Mouse (Mus musculus): ENCODE data around the gene Slc35f4. TPM values are rescaled to one million over a fixed set of nuclear protein-coding genes. Genes with fewer than 3 reads are reported as not detected.

Gene Slc35f4
- polyA plus RNA-seq, 1 experiment from 2014 or later, result not detected

GRCm38 (mm10) chr14:49311091-49311492 is 214.8 kb downstream of the Slc35f4 start:
- no peak overlapping the region for H3K4me2 ChIP-seq (ENCODE audit: low read depth, low read length)
- ATAC-seq (replicated peaks; ENCODE audit: insufficient number of reproducible peaks, low FRiP score, low TSS enrichment, low read depth) (no peak), DNase-seq (ENCODE audit: low spot score) (no peak)
- no peaks in the 10 kb centered on the region for H3K36me3 ChIP-seq (replicated peaks; ENCODE audit: control insufficient read depth, insufficient read depth, low read depth, low read length)
- no peaks in the 10 kb centered on the region for H3K27me3 ChIP-seq (ENCODE audit: control insufficient read depth, insufficient read depth, low read length)
- no peaks in the 10 kb centered on the region for H3K4me1 ChIP-seq (ENCODE audit: control insufficient read depth, insufficient read depth, low read length)
- H3K4me3 ChIP-seq (ENCODE audit: low read depth, low read length), result no peak overlapping the region
- no peaks in the 10 kb centered on the region for H3K9me3 ChIP-seq (replicated peaks; ENCODE audit: control insufficient read depth, low read length)
- no peak overlapping the region for H3K27ac ChIP-seq (replicated peaks; ENCODE audit: low read depth, low read length)
- H3K9ac ChIP-seq (replicated peaks; ENCODE audit: low read length), result no peak overlapping the region
- 65% methylated on average over 5 of the region's 5 CpGs for WGBS

GRCm38 (mm10) chr14:49309670-49310069 is 216.2 kb downstream of the Slc35f4 start:
- Histone ChIP-seq H3K4me2 (ENCODE audit: low read depth, low read length) (no peak overlapping the region), H3K36me3 (replicated peaks; ENCODE audit: control insufficient read depth, insufficient read depth, low read depth, low read length) (no peaks in the 10 kb centered on the region), H3K27ac (replicated peaks; ENCODE audit: low read depth, low read length) (no peak overlapping the region), H3K27me3 (ENCODE audit: control insufficient read depth, insufficient read depth, low read length) (no peaks in the 10 kb centered on the region), H3K4me1 (ENCODE audit: control insufficient read depth, insufficient read depth, low read length) (no peaks in the 10 kb centered on the region), H3K9ac (replicated peaks; ENCODE audit: low read length) (no peak overlapping the region), H3K9me3 (replicated peaks; ENCODE audit: control insufficient read depth, low read length) (no peaks in the 10 kb centered on the region), H3K4me3 (ENCODE audit: low read depth, low read length) (no peak overlapping the region)
- DNase-seq (ENCODE audit: low spot score) (no peak), ATAC-seq (replicated peaks; ENCODE audit: insufficient number of reproducible peaks, low FRiP score, low TSS enrichment, low read depth) (no peak)
- WGBS, result 64% methylated on average over 2 of the region's 2 CpGs

GRCm38 (mm10) chr14:49308591-49308990 is 217.3 kb downstream of the Slc35f4 start:
- ATAC-seq (replicated peaks; ENCODE audit: insufficient number of reproducible peaks, low FRiP score, low TSS enrichment, low read depth) (no peak), DNase-seq (ENCODE audit: low spot score) (no peak)
- Histone ChIP-seq H3K4me3 (ENCODE audit: low read depth, low read length) (no peak overlapping the region), H3K9ac (replicated peaks; ENCODE audit: low read length) (no peak overlapping the region), H3K36me3 (replicated peaks; ENCODE audit: control insufficient read depth, insufficient read depth, low read depth, low read length) (no peaks in the 10 kb centered on the region), H3K27me3 (ENCODE audit: control insufficient read depth, insufficient read depth, low read length) (no peaks in the 10 kb centered on the region), H3K4me2 (ENCODE audit: low read depth, low read length) (no peak overlapping the region), H3K27ac (replicated peaks; ENCODE audit: low read depth, low read length) (no peak overlapping the region), H3K9me3 (replicated peaks; ENCODE audit: control insufficient read depth, low read length) (no peaks in the 10 kb centered on the region), H3K4me1 (ENCODE audit: control insufficient read depth, insufficient read depth, low read length) (no peaks in the 10 kb centered on the region)
- WGBS, result 73% methylated on average over 1 of the region's 1 CpGs

GRCm38 (mm10) chr14:49307842-49308241 is 218.0 kb downstream of the Slc35f4 start:
- no peak overlapping the region for H3K27ac ChIP-seq (replicated peaks; ENCODE audit: low read depth, low read length)
- WGBS, result 91% methylated on average over 3 of the region's 3 CpGs
- H3K4me3 ChIP-seq (ENCODE audit: low read depth, low read length), result no peak overlapping the region
- H3K36me3 ChIP-seq (replicated peaks; ENCODE audit: control insufficient read depth, insufficient read depth, low read depth, low read length), result no peaks in the 10 kb centered on the region
- H3K9ac ChIP-seq (replicated peaks; ENCODE audit: low read length), result no peak overlapping the region
- no peak for DNase-seq (ENCODE audit: low spot score)
- no peak overlapping the region for H3K4me2 ChIP-seq (ENCODE audit: low read depth, low read length)
- no peaks in the 10 kb centered on the region for H3K4me1 ChIP-seq (ENCODE audit: control insufficient read depth, insufficient read depth, low read length)
- no peaks in the 10 kb centered on the region for H3K27me3 ChIP-seq (ENCODE audit: control insufficient read depth, insufficient read depth, low read length)
- H3K9me3 ChIP-seq (replicated peaks; ENCODE audit: control insufficient read depth, low read length), result no peaks in the 10 kb centered on the region
- ATAC-seq (replicated peaks; ENCODE audit: insufficient number of reproducible peaks, low FRiP score, low TSS enrichment, low read depth), result no peak

- no peaks in the 10 kb centered on the region for H3K4me1 ChIP-seq (ENCODE audit: control insufficient read depth, insufficient read depth, low read length)
- H3K4me2 ChIP-seq (ENCODE audit: low read depth, low read length), result no peak overlapping the region
- no peaks in the 10 kb centered on the region for H3K27me3 ChIP-seq (ENCODE audit: control insufficient read depth, insufficient read depth, low read length)
- no peaks in the 10 kb centered on the region for H3K9me3 ChIP-seq (replicated peaks; ENCODE audit: control insufficient read depth, low read length)
- H3K4me3 ChIP-seq (ENCODE audit: low read depth, low read length), result no peak overlapping the region
- DNase-seq (ENCODE audit: low spot score), result no peak
- no peak overlapping the region for H3K27ac ChIP-seq (replicated peaks; ENCODE audit: low read depth, low read length)
- ATAC-seq (replicated peaks; ENCODE audit: insufficient number of reproducible peaks, low FRiP score, low TSS enrichment, low read depth), result no peak
- WGBS, result 90% methylated on average over 9 of the region's 9 CpGs
- H3K36me3 ChIP-seq (replicated peaks; ENCODE audit: control insufficient read depth, insufficient read depth, low read depth, low read length), result no peaks in the 10 kb centered on the region
- no peak overlapping the region for H3K9ac ChIP-seq (replicated peaks; ENCODE audit: low read length)
Measured at GRCm38 (mm10) chr14:49305534-49306409, 220.1 kb downstream of the Slc35f4 start.

GRCm38 (mm10) chr14:49302271-49302857 is 223.5 kb downstream of the Slc35f4 start:
- Histone ChIP-seq H3K36me3 (replicated peaks; ENCODE audit: control insufficient read depth, insufficient read depth, low read depth, low read length) (no peaks in the 10 kb centered on the region), H3K9me3 (replicated peaks; ENCODE audit: control insufficient read depth, low read length) (no peaks in the 10 kb centered on the region), H3K9ac (replicated peaks; ENCODE audit: low read length) (no peak overlapping the region), H3K27me3 (ENCODE audit: control insufficient read depth, insufficient read depth, low read length) (no peaks in the 10 kb centered on the region), H3K4me2 (ENCODE audit: low read depth, low read length) (no peak overlapping the region), H3K4me1 (ENCODE audit: control insufficient read depth, insufficient read depth, low read length) (no peaks in the 10 kb centered on the region), H3K4me3 (ENCODE audit: low read depth, low read length) (no peak overlapping the region), H3K27ac (replicated peaks; ENCODE audit: low read depth, low read length) (no peak overlapping the region)
- no peak for ATAC-seq (replicated peaks; ENCODE audit: insufficient number of reproducible peaks, low FRiP score, low TSS enrichment, low read depth)
- DNase-seq (ENCODE audit: low spot score), result no peak
- 51% methylated on average over 2 of the region's 2 CpGs for WGBS

GRCm38 (mm10) chr14:49300981-49301619 is 224.7 kb downstream of the Slc35f4 start:
- Histone ChIP-seq H3K4me3 (ENCODE audit: low read depth, low read length) (no peak overlapping the region), H3K9me3 (replicated peaks; ENCODE audit: control insufficient read depth, low read length) (no peaks in the 10 kb centered on the region), H3K4me2 (ENCODE audit: low read depth, low read length) (no peak overlapping the region), H3K36me3 (replicated peaks; ENCODE audit: control insufficient read depth, insufficient read depth, low read depth, low read length) (no peaks in the 10 kb centered on the region), H3K27me3 (ENCODE audit: control insufficient read depth, insufficient read depth, low read length) (no peaks in the 10 kb centered on the region), H3K4me1 (ENCODE audit: control insufficient read depth, insufficient read depth, low read length) (no peaks in the 10 kb centered on the region), H3K27ac (replicated peaks; ENCODE audit: low read depth, low read length) (no peak overlapping the region), H3K9ac (replicated peaks; ENCODE audit: low read length) (no peak overlapping the region)
- ATAC-seq (replicated peaks; ENCODE audit: insufficient number of reproducible peaks, low FRiP score, low TSS enrichment, low read depth) (no peak), DNase-seq (ENCODE audit: low spot score) (no peak)
- WGBS, result 46% methylated on average over 8 of the region's 8 CpGs

- no peak overlapping the region for H3K4me2 ChIP-seq (ENCODE audit: low read depth, low read length)
- ATAC-seq (replicated peaks; ENCODE audit: insufficient number of reproducible peaks, low FRiP score, low TSS enrichment, low read depth) (no peak), DNase-seq (ENCODE audit: low spot score) (no peak)
- no peaks in the 10 kb centered on the region for H3K4me1 ChIP-seq (ENCODE audit: control insufficient read depth, insufficient read depth, low read length)
- no peaks in the 10 kb centered on the region for H3K9me3 ChIP-seq (replicated peaks; ENCODE audit: control insufficient read depth, low read length)
- H3K36me3 ChIP-seq (replicated peaks; ENCODE audit: control insufficient read depth, insufficient read depth, low read depth, low read length), result no peaks in the 10 kb centered on the region
- H3K27ac ChIP-seq (replicated peaks; ENCODE audit: low read depth, low read length), result no peak overlapping the region
- no peak overlapping the region for H3K9ac ChIP-seq (replicated peaks; ENCODE audit: low read length)
- no peak overlapping the region for H3K4me3 ChIP-seq (ENCODE audit: low read depth, low read length)
- no peaks in the 10 kb centered on the region for H3K27me3 ChIP-seq (ENCODE audit: control insufficient read depth, insufficient read depth, low read length)
- 77% methylated on average over 8 of the region's 8 CpGs for WGBS
Measured at GRCm38 (mm10) chr14:49300326-49300725, 225.5 kb downstream of the Slc35f4 start.
